Mouse (Mus musculus) embryonic fibroblast, embryonic 13.5 days (primary cell): Measurements from ENCODE around the gene Slc37a3.

Source experiments
- CTCF ChIP-seq: IDR thresholded peaks from 2 replicates; pipeline ENCODE4 v1.5.1; 2011; ENCODE audit warnings: mild to moderate bottlenecking, control low read depth, low read length, moderate library complexity, borderline replicate concordance; ENCODE audit not compliant: insufficient read depth
- POLR2A ChIP-seq: IDR thresholded peaks from 2 replicates; pipeline ENCODE4 v1.6.1; 2011; ENCODE audit warnings: low read depth, mild to moderate bottlenecking, control low read depth, low read length, moderate library complexity

- TF ChIP-seq CTCF (no peak), POLR2A (peak; percentile 79)
Measured at GRCm38 (mm10) chr6:39377311-39377827, at the start of gene Slc37a3.
